Mouse (Mus musculus) layer of hippocampus, adult 6 months (tissue): ENCODE data around the gene Slc12a1. TPM values are rescaled to one million over a fixed set of nuclear protein-coding genes. Genes with fewer than 3 reads are reported as not detected.

Experiments used
- long read RNA-seq, 2 experiments: library from polyadenylated mRNA; unstranded; transcript quantifications; one replicate each; pipeline ENCODE4 v2.0.0; 2019 to 2020
- polyA plus RNA-seq: library from polyadenylated mRNA; unstranded; fragments of <200 nt; fragmentation: Nextera tagmentation; gene quantifications from 2 replicates; pipeline ENCODE4 v1.2.3, GENCODE M21; 2021

Gene Slc12a1
- 0.03 TPM in 1 of 2 replicates, not detected in the other for polyA plus RNA-seq
- long read RNA-seq, experiment 1, result 0 reads
- long read RNA-seq, experiment 2, result 0 reads

DNA sequence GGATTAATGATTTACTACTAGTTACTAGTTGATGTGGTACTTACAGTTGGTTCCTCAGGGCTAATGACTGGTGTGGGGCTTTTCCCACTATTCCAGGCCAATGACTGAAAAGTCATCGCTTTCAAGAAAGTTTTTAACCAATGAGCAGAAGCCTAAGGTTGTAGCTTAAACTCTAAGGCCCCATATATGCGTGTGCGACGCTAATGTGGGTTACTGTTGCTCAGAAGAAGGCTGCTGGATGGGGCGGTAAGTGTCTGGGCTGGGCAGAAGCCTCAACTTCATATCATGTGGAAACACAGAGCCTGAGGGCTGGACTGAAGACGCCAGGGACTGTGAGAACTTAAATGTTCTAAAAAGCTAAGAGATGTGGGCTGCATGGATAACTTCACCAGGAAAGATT lies at the start of gene Slc12a1:
TSS of gene Slc12a1 (plus strand) at position 118 of the 400 bp plus-strand sequence.

DNA sequence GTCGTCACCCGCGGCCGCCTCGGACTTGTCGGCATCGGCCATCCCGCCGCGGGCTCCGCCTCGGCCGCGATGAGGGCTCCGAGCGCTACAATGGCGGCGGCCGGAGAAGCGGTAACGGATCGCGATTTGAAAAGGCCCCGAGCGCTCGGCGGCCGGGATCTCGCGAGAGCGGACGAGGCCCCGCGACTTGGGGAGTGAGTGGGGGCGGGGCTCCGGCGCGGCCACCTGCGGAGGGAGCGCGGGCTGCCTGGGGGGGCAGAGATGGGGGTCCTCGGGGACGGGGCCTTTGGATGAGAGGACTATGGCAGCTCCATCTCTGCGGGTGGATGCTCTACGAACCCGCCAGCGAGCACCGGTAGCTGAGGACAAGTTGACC lies 28.8 kb upstream of the Slc12a1 start, which contains the start of gene Myef2:
TSS of gene Myef2 (minus strand) at position 185 of the 376 bp plus-strand sequence.

DNA sequence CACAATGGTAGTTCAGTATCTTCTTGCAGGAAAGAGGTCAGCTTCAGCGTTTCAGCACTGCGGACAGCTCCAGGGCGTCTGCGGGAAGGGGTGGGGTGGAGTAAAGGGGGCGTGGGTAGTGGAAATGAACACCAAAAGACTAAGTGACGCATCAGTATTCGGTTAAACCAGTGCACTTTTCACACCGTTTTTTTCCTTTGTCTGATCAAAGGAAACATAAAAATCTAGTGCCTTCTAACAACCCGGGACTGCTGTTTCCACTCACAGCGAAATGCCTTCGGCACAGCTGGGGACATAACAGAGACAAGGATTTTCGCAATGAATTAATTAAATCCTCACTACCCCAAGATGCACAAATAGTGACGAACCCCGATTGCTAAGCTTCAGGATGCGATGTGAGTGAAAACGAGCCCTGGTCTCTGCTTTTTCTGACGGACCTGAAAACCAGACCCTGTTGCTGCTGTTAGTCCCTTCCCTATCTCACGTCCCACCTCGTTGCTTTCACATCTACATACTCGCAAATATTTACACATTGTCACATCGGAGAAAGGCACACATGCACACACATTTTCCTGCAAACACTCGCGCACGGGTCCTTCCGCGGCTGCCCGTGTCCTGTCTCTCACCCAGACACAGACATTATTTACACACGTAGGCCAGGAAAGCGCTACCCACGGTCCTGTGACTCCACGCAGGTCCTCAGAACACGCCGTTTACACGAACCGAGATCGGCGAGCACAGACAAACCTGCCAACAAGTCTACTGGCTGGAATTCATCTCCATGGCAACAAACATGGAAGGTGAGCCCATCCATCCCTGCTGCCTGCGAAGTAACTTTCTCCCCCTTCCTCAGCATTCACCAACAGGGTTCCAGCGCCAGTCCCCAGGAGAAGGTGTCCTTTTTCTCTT lies 16.1 kb upstream of the Slc12a1 start, which contains the start of gene Ctxn2:
TSS of gene Ctxn2 (plus strand) at position 790 of the 909 bp plus-strand sequence.

DNA sequence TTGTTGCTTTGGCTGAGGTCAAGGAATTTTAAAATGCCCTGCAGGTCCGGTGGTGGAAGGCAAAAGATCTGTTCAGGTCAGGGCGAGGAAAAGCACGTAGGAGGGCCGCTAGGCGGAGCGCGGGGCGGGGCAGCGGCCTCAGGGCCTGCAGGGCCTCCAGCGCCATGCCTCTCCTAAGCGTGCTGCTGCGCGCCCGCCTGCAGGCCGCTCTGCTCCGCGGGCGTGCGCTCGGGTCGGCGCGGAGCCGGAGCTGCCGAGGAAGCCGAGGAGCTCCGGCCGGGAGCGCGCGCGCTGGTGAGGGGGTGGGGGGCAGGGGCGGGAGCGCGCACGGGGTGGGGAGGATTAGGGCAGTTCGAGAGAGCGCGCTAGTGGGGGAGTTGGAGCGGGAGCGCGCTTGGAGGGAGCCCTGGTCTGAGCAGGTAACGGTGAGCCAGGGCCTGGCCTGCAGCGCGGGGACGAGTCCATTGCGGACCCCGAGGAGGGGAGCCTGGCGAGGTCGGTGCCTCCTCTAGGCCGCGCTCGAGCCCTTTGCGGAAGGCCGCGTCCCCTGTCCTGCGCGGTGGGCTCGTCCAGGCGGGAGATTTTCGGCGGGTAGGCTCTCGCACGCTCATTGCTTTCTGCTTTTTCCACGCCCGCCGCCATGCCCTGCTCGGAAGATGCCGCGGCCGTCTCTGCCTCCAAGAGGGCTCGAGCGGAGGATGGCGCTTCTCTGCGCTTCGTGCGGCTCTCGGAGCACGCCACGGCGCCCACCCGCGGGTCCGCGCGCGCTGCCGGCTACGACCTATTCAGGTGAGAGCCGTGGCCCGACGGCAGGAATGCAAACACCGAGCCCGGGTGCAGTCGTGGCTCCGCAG lies 95.0 kb downstream of the Slc12a1 start, which contains the start of gene Dut:
TSS of gene Dut (plus strand) at position 83 of the 854 bp plus-strand sequence.

Other genes with a start within 250 kb of the Slc12a1 start
- gene Slc24a5, start 84.4 kb upstream of the Slc12a1 start, polyA plus RNA-seq, result 0.65 and 9.3 TPM in 2 replicates
- gene Myef2, start 28.8 kb upstream of the Slc12a1 start, polyA plus RNA-seq, result 31.5 and 42.3 TPM in 2 replicates
- gene Ctxn2, start 15.8 kb upstream of the Slc12a1 start, polyA plus RNA-seq, result 34.1 and 35.5 TPM in 2 replicates
- gene Dut, start 94.7 kb downstream of the Slc12a1 start, polyA plus RNA-seq, result 48.7 and 48.9 TPM in 2 replicates